Mouse (Mus musculus): ENCODE measurements around the gene Hid1.

- no peak for TF ChIP-seq CTCF (IDR thresholded peaks at IDR 0.05; ENCODE audit: low read depth)
- TF ChIP-seq EP300 (IDR thresholded peaks at IDR 0.05; ENCODE audit: low read depth): no peak
Observed at GRCm38 (mm10) chr11:115377254-115377653, 9.7 kb upstream of the Hid1 start.

Measured in liver, postnatal 0 days (tissue).